Mouse (Mus musculus): ENCODE measurements around the gene Gm5431.
"Not testable (repeated sequence)": the region's sequence is repeated elsewhere in the genome, so short reads cannot be mapped to it uniquely, and the experiment has no call there.

The Gm5431 gene

DNA sequence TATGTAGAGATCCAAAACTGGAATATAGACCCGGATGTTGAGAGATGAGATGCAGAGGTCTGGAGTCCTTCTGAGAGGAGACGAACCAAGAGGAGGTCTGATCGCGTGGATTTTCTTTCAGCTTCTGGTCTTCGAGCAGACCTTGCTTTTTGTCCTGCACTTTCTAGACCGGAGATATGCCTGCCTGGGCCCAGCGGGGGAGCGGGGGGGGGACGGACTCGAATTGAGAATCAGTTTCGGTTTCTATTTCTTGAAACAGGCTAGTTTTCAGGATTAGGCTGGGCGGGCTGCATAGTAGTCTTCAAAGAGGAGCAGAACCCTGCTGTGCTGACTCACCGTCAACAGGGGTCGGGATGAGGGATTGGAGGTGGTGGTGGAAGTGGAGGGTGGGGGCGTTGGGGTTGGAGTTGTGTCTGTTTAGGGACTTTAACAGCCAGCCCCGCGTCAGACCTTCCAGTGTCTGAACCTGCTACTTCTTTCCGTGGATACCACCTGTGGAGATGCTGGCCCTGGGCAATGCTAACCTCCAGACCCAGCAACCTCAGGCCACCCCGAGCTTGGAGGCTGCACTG, 30.7 kb downstream of the Gm5431 start, which contains the start of gene Irgm1:
Irgm1 (minus strand) TSS at position 483 of the 572 bp plus-strand sequence.
- peak; percentile 50 to 73 for DNase-seq (ENCODE audit: low spot score in 2 of 2)

DNA sequence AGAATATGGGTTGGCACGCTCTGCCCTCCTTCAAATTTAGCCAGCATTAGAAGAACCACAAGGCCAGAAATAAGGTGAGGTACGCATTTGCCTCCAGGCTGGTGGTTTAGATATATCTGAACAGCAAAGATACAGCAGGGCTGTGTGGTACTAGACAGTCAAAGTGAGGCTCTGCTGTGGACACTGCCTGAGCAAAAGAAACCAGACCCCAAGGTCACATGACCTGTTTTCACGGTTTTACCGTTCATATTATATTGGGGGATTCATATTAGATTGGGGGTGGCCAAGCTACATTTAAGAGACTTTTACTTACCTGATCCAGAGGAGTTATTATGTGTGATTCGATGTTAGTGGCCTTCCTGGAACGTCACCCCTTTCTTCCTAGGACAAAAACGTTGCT, 31.2 kb downstream of the Gm5431 start:
- no peak for DNase-seq (ENCODE audit: low spot score in 2 of 2)

DNA sequence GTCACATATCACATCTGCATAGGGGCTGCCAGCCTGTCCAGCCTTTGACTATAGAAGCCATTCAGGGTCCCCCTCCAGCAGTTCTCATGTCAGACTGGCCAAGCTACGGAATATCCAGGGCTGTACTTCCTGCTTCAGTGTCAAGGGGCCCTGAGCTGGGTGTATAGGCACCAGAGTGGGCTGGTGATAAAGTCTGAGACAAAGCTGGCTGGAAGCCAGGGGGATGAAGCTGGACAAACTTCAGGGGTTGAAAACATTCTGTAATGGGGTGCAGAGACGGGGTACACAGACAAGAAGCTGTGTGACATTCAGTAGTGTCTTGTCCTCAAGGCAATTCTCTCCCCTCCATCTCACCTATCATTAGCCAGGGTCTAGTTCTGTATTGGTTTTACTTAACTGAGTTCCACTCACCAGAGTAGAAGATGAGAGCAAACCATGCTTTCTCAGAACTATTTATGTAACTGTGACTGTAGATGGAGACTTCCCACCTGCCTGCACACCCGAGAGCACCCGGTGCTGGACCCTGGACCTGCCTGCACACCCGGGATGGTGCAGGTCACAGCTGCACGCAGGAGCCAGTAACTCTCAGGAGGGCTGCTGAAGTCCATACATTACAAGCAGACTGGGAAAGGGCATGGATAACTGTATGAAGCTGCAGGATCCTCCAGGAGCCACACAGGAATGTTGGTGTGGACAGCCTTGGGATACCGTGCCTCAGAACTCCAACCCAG, 32.5 kb downstream of the Gm5431 start:
- no peak for DNase-seq (ENCODE audit: low spot score in 2 of 2)

DNA sequence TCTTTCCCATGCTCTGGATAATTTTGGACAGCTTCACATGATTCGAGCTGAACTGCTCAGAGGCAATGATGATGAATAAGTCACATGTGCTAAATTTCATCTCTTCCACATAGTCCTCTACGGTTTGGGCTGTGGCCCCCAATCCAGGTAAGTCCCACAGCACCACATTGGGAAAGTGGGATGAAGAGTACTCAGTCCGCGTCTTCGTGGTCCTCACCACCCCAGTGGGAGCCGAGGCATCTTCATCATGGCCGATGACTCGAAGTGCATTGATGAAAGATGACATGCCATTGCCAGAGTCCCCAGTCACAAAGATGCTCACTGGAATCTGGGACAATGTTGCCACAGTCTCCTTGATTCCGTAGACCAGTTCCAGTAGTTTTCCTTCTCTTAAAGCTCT, 35.5 kb downstream of the Gm5431 start:
- DNase-seq (ENCODE audit: low spot score in 2 of 2): no peak

DNA sequence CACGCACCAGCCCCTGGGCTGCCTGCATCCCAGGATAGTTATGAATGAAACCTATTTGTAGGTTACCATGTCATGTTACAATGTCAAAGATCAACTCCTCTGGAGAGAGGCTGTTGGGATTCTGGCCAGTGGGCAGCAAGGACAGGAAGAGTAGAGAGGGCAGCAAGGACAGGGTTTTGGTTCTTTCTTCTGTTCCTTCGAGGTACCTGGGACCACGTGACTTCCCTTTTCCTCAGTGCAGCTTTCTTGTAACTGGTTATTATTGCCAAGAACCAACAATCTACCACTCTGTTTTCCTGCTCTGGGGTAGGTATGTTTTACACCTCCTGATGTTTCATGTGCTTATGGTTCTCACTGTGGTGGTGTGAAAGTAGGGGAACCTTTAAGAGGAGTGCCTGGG, 38.2 kb downstream of the Gm5431 start:
- DNase-seq (ENCODE audit: low spot score in 2 of 2): no peak

DNA sequence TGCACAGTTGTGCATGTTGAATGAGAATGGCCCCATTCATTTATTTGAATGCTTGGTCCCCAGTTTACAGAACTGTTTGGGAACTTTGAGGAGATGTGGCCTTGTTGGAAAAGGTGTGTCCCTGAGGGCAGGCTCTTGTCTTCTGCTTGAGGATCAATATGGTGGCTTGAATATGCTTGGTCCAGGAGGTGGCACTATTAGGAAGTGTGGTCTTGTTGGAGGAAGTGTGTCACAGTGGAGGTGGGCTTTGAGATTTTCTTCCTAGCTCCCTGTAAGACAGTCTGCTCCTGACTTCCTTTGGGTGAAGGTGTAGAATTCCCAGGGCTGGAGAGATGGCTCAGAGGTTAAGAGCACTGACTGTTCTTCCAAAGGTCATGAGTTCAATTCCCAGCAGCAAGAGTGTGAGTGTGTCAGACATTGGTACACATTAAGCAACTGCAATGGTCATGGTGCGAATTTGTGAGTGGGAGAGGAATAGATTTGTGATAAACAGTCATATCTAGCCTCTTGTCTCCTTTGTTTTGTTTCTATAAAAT, 39.2 kb downstream of the Gm5431 start:
- no peak for DNase-seq (ENCODE audit: low spot score in 2 of 2)

DNA sequence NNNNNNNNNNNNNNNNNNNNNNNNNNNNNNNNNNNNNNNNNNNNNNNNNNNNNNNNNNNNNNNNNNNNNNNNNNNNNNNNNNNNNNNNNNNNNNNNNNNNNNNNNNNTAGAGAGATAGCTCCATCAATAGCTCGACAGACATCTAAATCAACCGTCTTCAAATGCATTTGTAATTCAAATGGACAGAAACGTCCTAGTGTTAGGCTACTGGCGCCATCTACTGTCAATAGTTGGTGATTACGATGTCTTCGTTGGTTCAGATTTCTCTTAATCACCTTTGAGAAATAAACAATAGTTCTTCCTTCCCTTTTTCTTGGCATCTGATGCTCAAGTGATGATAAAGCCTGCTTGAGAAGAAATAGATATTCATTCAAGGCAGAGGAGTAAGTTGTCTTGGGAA, 43.0 kb downstream of the Gm5431 start:
- DNase-seq (ENCODE audit: low spot score in 2 of 2): no peak

DNA sequence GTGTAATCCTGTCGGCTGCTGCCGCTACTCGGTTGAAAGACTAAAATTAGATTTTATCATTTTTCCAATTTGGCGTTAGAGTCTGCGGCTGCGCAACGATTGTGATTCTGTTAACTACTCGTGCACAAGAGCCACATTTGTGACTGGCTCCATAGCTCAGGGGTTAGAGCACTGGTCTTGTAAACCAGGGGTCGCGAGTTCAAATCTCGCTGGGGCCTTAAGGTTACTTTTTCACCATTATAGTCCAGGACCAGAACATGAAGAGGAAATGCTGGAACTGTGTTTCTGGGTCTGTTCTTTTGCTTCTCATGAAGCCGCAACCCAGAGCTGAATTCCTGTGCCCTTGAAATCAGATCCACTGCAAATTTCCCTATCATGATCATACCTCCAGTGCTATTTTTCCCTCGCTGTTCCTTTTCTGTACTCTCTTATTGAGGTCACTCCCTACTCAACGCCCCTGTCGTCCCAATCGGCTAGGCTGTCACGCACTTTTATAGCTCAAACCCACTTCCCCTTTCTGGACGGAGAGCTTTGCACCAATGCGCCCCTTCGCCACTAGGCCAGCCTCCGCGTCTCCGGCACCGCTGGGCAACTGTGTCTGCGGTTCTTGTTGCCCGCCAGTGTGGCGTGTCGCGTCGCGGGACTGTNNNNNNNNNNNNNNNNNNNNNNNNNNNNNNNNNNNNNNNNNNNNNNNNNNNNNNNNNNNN, 48.4 kb downstream of the Gm5431 start:
- DNase-seq (ENCODE audit: low spot score in 2 of 2): peak; percentile 73 to 86

DNA sequence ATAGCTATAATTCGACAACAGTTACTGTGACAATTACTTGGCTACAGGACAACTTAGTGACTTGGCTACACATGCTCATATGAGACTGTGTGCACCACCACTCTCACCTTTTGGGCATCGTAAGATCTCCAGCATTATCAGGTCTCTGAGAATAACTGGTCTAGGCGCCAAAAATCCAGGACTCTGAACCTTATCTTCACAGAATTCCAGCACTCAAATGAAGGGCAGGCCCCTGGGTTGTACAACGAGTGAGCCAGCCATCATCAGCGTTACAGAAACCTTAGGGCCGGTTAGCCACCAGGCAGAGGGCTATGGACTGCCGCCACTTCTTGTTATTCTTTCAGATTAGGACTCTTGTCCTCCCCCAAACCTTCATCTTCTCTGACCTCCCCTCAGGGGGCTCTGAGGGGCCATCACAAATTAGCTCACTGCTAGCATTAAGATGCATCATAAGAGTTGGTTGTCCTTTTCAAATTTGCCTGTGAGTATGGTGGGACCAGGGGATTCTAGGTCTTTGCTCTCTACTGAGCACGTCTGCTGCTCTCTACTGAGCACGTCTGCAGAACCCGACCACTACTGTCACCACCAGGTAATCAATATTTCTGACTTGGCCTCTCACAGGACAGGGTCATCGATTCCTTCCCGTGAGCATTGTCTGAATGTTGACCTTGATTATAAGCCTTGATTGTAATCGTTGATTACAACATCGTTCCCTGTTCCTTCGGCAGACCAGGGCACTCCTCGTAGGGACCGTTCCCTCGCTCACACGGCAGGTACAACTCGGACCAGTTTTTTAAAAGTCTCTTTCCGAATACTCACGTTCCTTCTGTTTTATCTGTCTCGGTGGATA, 49.2 kb downstream of the Gm5431 start:
- DNase-seq (ENCODE audit: low spot score in 2 of 2): no peak

DNA sequence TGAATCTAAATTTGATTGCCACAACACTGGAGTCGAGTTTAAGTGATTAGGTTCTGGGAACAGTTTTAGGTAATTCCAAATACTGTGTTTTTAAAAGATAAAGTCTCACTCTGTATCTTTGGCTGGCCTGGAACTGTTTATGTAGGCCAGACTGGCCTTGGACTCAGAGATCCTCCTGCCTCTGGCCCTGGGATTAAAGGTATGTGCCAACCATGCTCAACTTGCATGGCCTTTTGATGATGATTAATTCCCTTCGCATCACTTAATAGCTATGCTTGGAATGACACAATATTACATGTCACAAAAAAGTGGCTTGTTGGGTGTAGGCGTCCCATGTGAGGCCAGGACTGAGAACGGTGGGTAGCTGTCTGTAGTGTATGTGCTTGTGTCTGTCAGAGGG, 49.8 kb downstream of the Gm5431 start:
- DNase-seq (ENCODE audit: low spot score in 2 of 2): no peak

DNA sequence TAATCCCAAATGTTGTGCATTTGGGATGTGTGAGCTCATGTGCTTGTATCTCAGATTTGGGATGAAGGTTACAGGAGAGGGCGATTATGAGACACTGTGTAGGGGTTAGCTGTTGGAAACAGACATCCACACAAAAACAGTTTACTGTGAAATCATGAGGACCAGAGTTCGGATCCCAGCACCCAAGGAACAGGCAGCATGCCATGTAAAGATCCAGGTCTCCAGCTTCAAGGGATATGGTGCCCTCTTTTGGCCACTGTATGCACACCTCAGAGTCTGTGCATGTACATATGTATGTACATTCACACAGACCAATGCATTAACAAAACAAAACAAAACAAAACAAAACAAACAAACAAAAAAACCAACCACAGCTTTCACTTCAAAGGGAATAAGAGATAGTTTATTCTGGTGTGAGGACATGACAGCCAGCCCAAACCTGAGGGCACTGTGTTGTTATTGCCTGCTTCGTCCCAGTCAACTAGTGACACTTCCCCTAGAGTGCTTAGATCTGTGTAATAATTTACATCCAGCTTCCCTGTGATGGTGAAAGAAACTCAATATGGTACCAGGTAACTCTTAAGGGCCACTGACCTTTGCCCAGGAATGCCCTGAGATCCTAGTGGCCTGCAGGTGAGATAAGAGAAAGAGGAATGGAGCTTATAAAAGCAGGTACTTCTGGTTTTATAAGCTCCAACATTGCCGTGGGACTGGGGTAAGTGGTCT, 50.6 kb downstream of the Gm5431 start:
- DNase-seq (ENCODE audit: low spot score in 2 of 2): no peak

DNA sequence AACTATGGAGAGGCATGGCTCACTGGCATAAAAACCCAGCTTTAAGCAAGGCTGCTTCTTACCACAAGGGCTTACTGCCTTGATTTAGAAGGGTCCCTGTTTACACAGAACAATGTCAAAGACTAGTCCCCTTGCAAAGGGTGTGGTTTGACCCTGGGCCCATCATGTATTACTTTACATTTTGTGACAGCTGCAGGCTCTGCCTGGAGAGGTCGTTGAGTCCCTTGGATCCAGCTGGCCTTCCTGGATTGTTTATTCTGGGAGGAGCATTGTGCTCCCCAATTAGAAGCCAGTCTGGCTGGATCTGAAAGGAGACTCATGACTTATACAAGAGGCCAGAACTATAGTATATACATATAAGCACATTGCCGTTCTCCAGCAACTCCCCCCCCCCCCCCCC, 51.8 kb downstream of the Gm5431 start:
- no peak for DNase-seq (ENCODE audit: low spot score in 2 of 2)

DNA sequence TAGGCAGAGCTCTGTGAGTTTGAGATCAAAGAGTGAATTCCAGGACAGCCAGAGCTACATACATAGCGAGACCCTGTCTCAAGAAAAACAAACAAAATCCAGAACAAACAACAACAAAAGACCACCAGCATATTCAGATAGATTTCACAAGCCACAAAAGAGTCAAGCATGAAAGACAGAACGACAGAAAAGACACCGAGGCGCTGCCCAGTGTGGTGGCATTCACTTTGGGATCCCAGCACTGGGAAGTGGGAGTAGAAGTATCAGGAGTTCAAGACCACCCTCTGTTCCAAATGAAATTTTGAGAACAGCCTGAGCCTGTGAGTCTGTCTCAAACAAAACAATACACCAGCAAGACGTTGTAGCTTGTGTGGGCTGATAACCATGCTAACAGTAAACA, 55.1 kb downstream of the Gm5431 start:
- no peak for DNase-seq (ENCODE audit: low spot score in 2 of 2)

DNA sequence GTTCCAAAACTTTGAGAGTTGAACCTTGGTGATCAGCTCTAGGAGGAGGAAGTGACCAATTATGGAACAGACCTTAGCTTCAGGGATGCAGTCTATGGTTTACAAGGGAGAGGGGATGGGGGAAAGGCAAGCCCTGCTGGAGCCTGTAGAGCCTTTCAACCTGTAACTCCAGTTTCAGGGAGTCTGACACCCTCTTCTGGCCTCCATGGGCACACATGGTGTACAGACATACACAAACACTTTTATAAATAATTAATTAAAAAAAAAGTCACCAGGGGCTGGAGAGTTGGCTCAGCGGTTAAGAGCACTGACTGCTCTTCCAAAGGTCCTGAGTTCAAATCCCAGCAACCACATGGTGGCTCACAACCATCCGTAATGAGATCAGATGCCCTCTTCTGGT, 55.7 kb downstream of the Gm5431 start:
- not testable (repeated sequence) for DNase-seq (ENCODE audit: low spot score in 2 of 2)

DNA sequence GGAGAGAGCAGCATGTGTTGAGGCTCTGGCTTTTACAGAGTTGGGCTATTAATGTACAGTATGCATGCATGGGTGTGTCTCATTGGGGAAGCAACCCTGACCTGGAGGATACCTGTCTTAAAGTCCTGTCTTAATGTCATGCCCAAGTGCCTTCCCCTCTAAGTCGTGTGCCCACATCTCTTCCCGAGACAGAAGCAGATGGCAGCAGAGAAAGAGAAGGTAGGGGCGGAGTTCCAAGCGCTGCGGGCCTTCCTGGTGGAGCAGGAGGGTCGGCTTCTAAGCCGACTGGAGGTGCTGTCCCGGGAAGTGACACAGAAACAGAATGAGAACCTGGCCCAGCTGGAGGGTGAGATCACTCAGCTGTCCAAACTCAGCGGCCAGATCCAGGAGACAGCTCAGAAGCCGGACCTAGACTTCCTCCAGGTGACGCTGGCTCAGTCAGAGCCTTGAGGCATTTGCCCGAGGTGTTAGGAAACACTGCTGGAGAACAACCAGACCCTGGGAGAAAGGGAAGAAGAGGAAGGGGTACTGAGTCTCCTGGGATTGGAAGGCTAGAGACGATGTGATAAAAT, 56.7 kb downstream of the Gm5431 start:
- DNase-seq (ENCODE audit: low spot score in 2 of 2): no peak

DNA sequence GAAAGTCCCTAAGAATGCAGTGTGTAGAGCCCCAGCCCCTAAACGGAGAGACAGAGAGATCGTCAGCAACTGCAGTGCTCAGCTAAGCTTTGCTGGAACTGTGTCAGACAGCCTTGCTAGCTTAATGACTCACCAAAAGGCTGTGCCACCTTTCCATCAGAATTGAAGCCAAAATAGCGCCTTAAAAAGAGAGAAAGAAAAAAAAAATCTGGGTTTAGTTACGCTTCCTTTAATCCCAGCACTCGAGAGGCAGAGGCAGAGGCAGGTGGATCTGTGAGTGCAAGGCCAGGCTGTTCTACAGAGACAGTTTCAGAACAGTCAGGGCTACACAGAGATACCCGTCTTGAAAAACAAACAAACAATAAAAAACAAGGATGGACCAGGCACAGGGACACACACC, 57.7 kb downstream of the Gm5431 start:
- no peak for DNase-seq (ENCODE audit: low spot score in 2 of 2)

DNA sequence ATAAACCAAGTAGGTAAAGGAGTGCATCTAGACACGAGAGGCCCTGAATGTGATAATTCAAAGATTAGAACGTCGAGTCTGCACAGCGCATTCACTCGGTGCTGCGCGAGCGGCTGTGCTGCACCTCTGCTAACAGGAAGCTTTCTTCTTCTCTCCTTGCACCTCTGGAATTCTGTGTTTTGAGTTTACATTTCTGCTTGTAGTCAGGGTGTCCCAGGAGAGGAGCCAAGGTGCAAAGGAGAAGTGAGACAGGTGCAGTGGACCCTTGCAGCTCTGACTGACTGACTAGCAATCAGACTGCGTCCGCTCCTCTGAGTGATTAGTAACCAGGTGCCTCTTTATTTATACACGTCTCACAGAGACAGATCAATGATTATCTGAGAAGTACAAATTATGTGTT, 58.8 kb downstream of the Gm5431 start:
- no peak for DNase-seq (ENCODE audit: low spot score in 2 of 2)

DNA sequence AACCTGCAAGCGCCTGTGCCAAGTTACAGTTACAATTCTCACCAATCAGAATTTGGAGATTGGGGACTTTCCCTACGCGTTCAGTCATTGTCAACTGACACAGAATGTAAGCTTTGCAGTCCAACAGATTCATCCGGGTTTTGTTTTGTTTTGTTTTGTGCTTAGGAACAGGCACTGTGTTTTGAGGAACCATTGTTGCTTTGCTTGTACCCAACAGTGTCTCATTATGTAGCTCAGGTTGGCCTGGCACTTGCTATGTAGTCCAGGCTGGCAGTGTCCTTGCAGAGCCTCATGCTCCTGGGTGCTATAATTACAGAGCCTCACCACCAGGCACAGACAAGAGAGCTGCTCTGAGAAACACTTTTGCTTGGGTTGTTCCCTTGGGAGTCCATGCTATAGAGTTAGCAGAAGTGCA, 59.6 kb downstream of the Gm5431 start:
- DNase-seq (ENCODE audit: low spot score in 2 of 2): no peak

DNA sequence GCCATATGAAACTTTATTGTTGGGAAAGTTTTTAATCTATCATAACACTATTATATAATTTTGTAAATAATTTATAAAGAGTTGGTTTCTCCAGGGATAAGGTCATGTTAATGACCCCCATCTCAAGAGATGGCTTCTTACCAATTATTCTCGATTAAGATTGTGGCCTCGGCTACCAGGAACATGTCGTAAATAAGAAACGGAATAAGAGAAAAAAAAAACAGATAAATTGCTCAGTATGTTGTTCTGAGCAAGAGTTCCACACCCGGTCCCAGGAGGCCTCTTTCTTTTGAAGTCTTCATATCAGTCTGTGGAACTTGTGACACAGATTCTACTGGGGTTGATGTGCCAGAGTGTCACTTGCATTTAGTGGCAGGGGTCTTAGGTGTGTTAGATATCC, 60.8 kb downstream of the Gm5431 start:
- DNase-seq (ENCODE audit: low spot score in 2 of 2): no peak

DNA sequence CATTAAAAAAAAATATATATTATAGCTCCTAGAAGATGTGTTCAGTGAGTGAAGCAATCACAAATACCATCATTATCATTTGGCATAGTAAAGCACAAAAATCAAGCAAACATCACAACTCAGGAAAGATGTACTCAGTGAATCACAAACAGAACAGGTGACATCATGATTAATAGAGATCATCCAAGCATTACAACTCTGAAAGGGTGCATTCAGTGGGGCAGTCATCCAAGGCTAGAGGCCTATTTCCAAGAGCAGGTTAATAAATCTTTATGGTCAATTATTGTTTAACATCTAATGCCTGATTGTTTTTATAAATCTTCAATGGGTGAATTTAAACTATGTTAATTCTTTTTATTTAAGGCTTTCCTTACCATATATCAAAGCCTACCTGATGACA, 61.2 kb downstream of the Gm5431 start:
- no peak for DNase-seq (ENCODE audit: low spot score in 2 of 2)

Measured in urinary bladder, postnatal 4 days (tissue).